15 mouse cellular contexts compared by ENCODE assay signal in genomic region chr9:61291646-61292045, GRCm38 (mm10).
"Had no signal": no experiment of that assay in that cellular context is flagged by ENCODE, and none has a peak within 500 bp of the region (broad histone marks: within the 10 kb centered on the region; RNA-seq: fewer than 3 reads in every experiment).

No protein-coding gene starts in this region.

- H3K4me1 ChIP-seq: lung, embryonic 15.5 days; megakaryocyte, embryonic 14.5 days; stomach, embryonic 15.5 days had no signal

- H3K4me3 ChIP-seq: lung, embryonic 15.5 days; megakaryocyte, embryonic 14.5 days; midbrain, embryonic 13.5 days; midbrain, embryonic 15.5 days; neural tube, embryonic 12.5 days; stomach, embryonic 15.5 days had no signal

- H3K9ac ChIP-seq: lung, embryonic 15.5 days; midbrain, embryonic 13.5 days; midbrain, embryonic 15.5 days; neural tube, embryonic 12.5 days; stomach, embryonic 15.5 days had no signal

- H3K36me3 ChIP-seq: lung, embryonic 15.5 days; midbrain, embryonic 13.5 days; midbrain, embryonic 15.5 days; neural tube, embryonic 12.5 days; stomach, embryonic 15.5 days had no signal

- H3K27ac ChIP-seq: lung, embryonic 15.5 days; macrophage; midbrain, embryonic 13.5 days; midbrain, embryonic 15.5 days; neural tube, embryonic 12.5 days; stomach, embryonic 15.5 days; stomach, postnatal 0 days had no signal

- DNase-seq: lung, adult 2 months; lung, postnatal 14 days; lung, postnatal 36 days; right cerebral cortex, postnatal 14 days; thymus, adult 2 months; thymus, postnatal 25 days; thymus, postnatal 4 days had no signal

- H3K9me3 ChIP-seq: lung, embryonic 15.5 days; midbrain, embryonic 15.5 days; neural tube, embryonic 12.5 days; stomach, embryonic 15.5 days had no signal

- H3K27me3 ChIP-seq: stomach, embryonic 15.5 days had no signal
